Mouse (Mus musculus) lung, postnatal 0 days (tissue): ENCODE results near the gene Vill.

Experiments
- CTCF ChIP-seq: IDR thresholded peaks from 2 replicates; pipeline ENCODE4 v1.5.1; 2016; ENCODE audit warnings: antibody characterized with exemption, mild to moderate bottlenecking
- EP300 ChIP-seq: IDR thresholded peaks from 2 replicates; pipeline ENCODE4 v1.6.1; 2016; ENCODE audit warnings: antibody characterized with exemption, mild to moderate bottlenecking, control low read depth

DNA sequence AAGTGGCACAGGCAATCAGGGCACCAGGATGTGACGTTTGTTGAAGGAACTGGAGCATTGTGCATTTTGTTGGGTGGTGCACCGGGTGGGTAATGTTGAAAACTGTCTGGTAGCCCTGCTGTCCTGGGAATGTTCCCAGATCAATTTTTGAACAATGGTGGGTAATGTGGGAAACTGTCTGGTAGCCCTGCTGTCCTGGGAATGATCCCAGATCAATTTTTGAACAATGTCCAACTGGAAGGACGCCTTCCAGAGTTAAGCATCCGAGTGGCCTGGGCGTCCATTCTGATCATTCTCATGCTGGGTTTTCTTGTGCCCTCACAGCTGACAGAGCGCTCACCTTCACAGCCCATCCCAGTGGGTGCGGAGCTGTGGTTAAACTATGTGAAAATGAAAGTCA lies 25.2 kb upstream of the Vill start:
- TF ChIP-seq CTCF = no peak
- TF ChIP-seq EP300 = no peak
